Mouse (Mus musculus) embryonic facial prominence, embryonic 13.5 days (tissue): Measurements from ENCODE around the gene Tat. TPM values are rescaled to one million over a fixed set of nuclear protein-coding genes. Genes with fewer than 3 reads are reported as not detected.

Source experiments
- ATAC-seq: fragments of 200-750 bp; cut with Nextera tagmentation; 2 replicates; pipeline ENCODE4 v1.8.0; 2017; ENCODE audit warnings: low read depth; ENCODE audit not compliant: insufficient number of reproducible peaks, insufficient read depth, low FRiP score, low TSS enrichment
- H3K27ac ChIP-seq: fragments of 300-500 bp; sonication (generic); 2 replicates; pipeline ENCODE4 v1.5.1; 2015; ENCODE audit warnings: moderate library complexity, mild to moderate bottlenecking, inconsistent platforms
- H3K27me3 ChIP-seq: fragments of 300-500 bp; sonication (generic); 2 replicates; pipeline ENCODE4 v1.6.1; 2015; ENCODE audit warnings: mild to moderate bottlenecking, inconsistent platforms
- H3K36me3 ChIP-seq: fragments of 300-500 bp; sonication (generic); 2 replicates; pipeline ENCODE4 v1.6.1; 2015; ENCODE audit warnings: mild to moderate bottlenecking, inconsistent platforms
- H3K4me1 ChIP-seq: fragments of 300-500 bp; sonication (generic); 2 replicates; pipeline ENCODE4 v1.6.1; 2015; ENCODE audit warnings: inconsistent platforms
- H3K4me2 ChIP-seq: fragments of 300-500 bp; sonication (generic); 2 replicates; pipeline ENCODE4 v1.6.1; 2015; ENCODE audit warnings: moderate library complexity, mild to moderate bottlenecking, inconsistent platforms
- H3K4me3 ChIP-seq: fragments of 300-500 bp; sonication (generic); 2 replicates; pipeline ENCODE4 v1.5.1; 2015; ENCODE audit warnings: mild to moderate bottlenecking, inconsistent platforms
- H3K9ac ChIP-seq: fragments of 300-500 bp; sonication (generic); 2 replicates; pipeline ENCODE4 v1.6.1; 2015; ENCODE audit warnings: mild to moderate bottlenecking, inconsistent platforms
- H3K9me3 ChIP-seq: fragments of 300-500 bp; sonication (generic); 2 replicates; pipeline ENCODE4 v1.6.1; 2016; ENCODE audit warnings: inconsistent platforms
- WGBS: fragments of 180-500 bp; shearing (Covaris S2); methylation state at CpG from one replicate; pipeline ENCODE4 v1.1.7; 2015; ENCODE audit warnings: mixed read lengths; 5-methylcytosine and 5-hydroxymethylcytosine counted together
- polyA plus RNA-seq: library from polyadenylated mRNA; unstranded; fragments of >200 nt; fragmentation: Nextera tagmentation; extraction: Ambion mirVana; gene quantifications from 2 replicates; pipeline ENCODE4 v1.2.1, GENCODE M21; 2015

The Tat gene
- polyA plus RNA-seq, 1 experiment from 2014 or later: not detected

DNA sequence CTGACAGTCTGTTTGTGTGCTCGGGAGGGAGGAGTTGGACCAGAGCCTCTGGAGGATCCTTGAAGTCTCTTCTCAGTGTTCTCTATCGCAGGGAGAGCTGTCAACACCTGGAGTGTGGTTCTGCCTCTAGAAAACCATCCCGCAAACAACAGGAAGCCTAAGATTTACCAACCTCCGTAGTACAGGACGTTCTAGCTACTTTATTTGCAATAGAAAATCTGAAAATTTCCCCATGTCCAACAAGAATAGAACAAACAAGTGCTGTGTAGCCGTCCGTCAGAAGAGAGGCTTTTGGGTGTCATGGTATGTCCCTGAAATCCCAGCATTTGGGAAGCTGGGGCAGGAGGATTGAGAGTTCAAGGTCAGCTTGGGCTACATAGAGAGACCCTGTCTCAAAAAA, 2.5 kb upstream of the Tat start:
- Histone ChIP-seq H3K9ac (no peak overlapping the region), H3K4me1 (peaks cover 8% of the 10 kb centered on the region; the same call in 1 of the 2 replicates), H3K27ac (no peak overlapping the region), H3K4me3 (no peak overlapping the region), H3K4me2 (no peak overlapping the region), H3K9me3 (no peaks in the 10 kb centered on the region), H3K36me3 (no peaks in the 10 kb centered on the region), H3K27me3 (no peaks in the 10 kb centered on the region)
- ATAC-seq: no peak
- WGBS: 85% methylated on average over 7 of the region's 7 CpGs

GRCm38 (mm10) chr8:109989151-109989550, 1.1 kb upstream of the Tat start:
- Histone ChIP-seq H3K36me3 (no peaks in the 10 kb centered on the region), H3K27ac (no peak overlapping the region), H3K4me3 (no peak overlapping the region), H3K9ac (no peak overlapping the region), H3K9me3 (no peaks in the 10 kb centered on the region), H3K27me3 (no peaks in the 10 kb centered on the region), H3K4me2 (no peak overlapping the region), H3K4me1 (0 out of 2 replicates have a peak, but pooled peaks cover 2% of the 10 kb centered on the region)
- no peak for ATAC-seq
- WGBS: 86% methylated on average over 8 of the region's 8 CpGs

DNA sequence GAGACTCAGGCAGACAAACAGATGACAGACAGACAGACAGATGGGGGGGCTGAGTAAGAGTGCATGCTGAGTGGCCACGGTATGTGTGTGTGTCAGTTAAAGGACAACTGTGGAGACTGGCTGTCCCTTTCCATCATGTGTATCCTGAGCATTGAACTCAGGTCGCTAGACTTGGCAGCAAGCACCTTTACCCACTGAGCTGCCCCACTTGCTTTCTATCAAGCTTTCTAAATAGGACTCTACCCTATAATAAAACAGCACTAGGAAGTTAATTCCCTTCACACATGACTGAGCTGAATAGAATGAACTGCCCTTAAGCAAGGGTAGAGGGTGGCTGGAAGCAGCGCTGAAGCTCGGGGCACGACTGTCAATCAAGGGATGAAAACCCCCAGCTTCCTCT, 1.9 kb downstream of the Tat start:
- ATAC-seq: no peak
- Histone ChIP-seq H3K4me2 (no peak overlapping the region), H3K36me3 (no peaks in the 10 kb centered on the region), H3K27me3 (no peaks in the 10 kb centered on the region), H3K4me3 (no peak overlapping the region), H3K4me1 (no peaks in the 10 kb centered on the region), H3K27ac (no peak overlapping the region), H3K9me3 (no peaks in the 10 kb centered on the region), H3K9ac (no peak overlapping the region)
- WGBS: 71% methylated on average over 5 of the region's 5 CpGs

DNA sequence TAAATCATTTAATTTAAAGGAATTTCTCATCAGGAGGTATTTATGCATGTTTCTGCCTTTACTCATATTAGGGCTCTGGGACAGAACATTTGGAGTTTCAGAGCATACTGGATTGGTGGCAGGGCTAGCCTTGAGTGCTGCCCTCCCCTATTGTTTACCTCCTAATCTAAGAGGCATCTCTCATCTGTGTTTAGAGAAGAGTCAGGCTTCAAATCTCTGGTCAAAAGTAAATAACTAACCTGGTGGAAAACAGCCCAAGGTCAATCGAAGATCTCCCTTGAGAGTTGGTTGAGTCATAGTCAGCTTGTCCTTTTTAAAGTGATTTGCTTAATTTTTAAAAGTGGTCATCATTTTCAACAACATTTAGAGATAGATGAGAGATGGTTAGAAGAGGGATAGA, 2.7 kb downstream of the Tat start:
- no peak overlapping the region for H3K4me3 ChIP-seq
- no peaks in the 10 kb centered on the region for H3K27me3 ChIP-seq
- H3K4me1 ChIP-seq: no peaks in the 10 kb centered on the region
- WGBS: 72% methylated on average over 1 of the region's 1 CpGs
- ATAC-seq: no peak
- no peaks in the 10 kb centered on the region for H3K36me3 ChIP-seq
- H3K9me3 ChIP-seq: no peaks in the 10 kb centered on the region
- H3K9ac ChIP-seq: no peak overlapping the region
- H3K4me2 ChIP-seq: no peak overlapping the region
- H3K27ac ChIP-seq: no peak overlapping the region

DNA sequence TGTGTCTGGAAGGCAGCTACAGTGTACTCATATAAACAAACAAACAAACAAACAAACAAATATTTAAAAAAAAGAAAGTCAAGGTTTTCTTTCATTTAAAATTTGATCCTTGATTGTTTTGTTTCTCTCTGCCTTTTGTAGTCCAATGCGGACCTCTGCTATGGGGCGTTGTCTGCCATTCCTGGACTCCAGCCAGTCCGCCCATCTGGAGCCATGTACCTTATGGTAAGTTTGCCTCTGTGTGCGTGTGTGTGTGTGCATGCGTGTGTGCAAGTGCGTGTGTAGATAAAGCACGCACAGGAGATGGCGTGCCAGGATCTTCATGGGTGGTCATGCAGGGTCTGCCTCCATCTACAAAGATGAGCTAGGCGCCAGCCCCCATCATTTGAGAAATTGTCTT, 7.1 kb downstream of the Tat start:
- H3K9ac ChIP-seq: no peak overlapping the region
- H3K27ac ChIP-seq: no peak overlapping the region
- no peak overlapping the region for H3K4me3 ChIP-seq
- H3K4me2 ChIP-seq: no peak overlapping the region
- no peaks in the 10 kb centered on the region for H3K36me3 ChIP-seq
- 90% methylated on average over 9 of the region's 9 CpGs for WGBS
- no peak for ATAC-seq
- H3K9me3 ChIP-seq: no peaks in the 10 kb centered on the region
- no peaks in the 10 kb centered on the region for H3K4me1 ChIP-seq
- H3K27me3 ChIP-seq: no peaks in the 10 kb centered on the region

GRCm38 (mm10) chr8:109998066-109998465, 7.8 kb downstream of the Tat start:
- no peak overlapping the region for H3K9ac ChIP-seq
- ATAC-seq: no peak
- no peak overlapping the region for H3K4me2 ChIP-seq
- no peaks in the 10 kb centered on the region for H3K36me3 ChIP-seq
- WGBS: 76% methylated on average over 7 of the region's 7 CpGs
- no peak overlapping the region for H3K4me3 ChIP-seq
- no peak overlapping the region for H3K27ac ChIP-seq
- H3K27me3 ChIP-seq: no peaks in the 10 kb centered on the region
- no peaks in the 10 kb centered on the region for H3K4me1 ChIP-seq
- no peaks in the 10 kb centered on the region for H3K9me3 ChIP-seq

DNA sequence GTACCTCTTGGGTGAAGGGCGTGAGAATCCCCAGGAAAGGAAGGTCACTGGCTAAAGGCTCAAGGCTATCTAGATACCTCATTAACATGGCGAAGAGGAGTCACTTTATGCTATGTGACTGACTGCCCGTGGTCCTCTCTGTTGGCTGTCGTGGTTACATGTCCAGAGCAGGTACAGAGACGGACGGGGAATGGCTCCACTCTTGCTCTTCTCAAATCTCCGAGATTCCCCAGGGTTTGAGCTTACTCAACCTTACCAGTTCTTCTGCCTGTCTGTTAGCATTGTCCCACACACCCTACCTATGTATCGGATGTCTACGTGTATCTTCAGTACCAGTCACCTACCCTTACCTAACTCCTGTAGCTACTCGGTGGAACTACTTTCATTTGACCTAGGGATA, 9.7 kb downstream of the Tat start:
- Histone ChIP-seq H3K9ac (no peak overlapping the region), H3K4me3 (no peak overlapping the region), H3K36me3 (no peaks in the 10 kb centered on the region), H3K27me3 (no peaks in the 10 kb centered on the region), H3K4me1 (no peaks in the 10 kb centered on the region), H3K4me2 (no peak overlapping the region), H3K27ac (no peak overlapping the region), H3K9me3 (no peaks in the 10 kb centered on the region)
- WGBS: 83% methylated on average over 10 of the region's 10 CpGs
- no peak for ATAC-seq

GRCm38 (mm10) chr8:110002953-110003352, 12.7 kb downstream of the Tat start:
- Histone ChIP-seq H3K27ac (no peak overlapping the region), H3K36me3 (no peaks in the 10 kb centered on the region), H3K4me2 (no peak overlapping the region), H3K9me3 (no peaks in the 10 kb centered on the region), H3K9ac (no peak overlapping the region), H3K4me3 (no peak overlapping the region), H3K27me3 (no peaks in the 10 kb centered on the region), H3K4me1 (no peaks in the 10 kb centered on the region)
- 29% methylated on average over 9 of the region's 9 CpGs for WGBS
- no peak for ATAC-seq

DNA sequence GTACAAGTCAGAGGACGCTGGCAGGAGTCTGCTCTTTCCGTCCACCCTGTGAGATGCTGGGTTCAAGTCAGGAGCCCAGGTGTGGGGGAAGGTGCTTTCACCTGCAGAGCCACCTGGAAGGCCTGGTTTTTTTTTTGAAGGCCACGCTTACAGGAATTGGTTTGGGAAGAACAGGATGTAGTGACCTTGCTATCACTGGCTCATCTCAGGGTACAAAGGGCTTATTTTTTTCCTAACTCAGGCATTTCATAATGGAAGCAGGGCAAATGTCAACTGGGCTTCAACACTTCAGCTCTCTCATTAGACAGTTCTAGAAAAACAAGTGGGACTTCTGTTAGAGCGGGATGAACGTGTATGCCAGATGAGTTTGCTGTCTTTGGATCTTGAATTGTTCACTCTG, 14.1 kb downstream of the Tat start:
- Histone ChIP-seq H3K4me2 (no peak overlapping the region), H3K36me3 (no peaks in the 10 kb centered on the region), H3K9ac (no peak overlapping the region), H3K27ac (no peak overlapping the region), H3K27me3 (no peaks in the 10 kb centered on the region), H3K9me3 (no peaks in the 10 kb centered on the region), H3K4me1 (no peaks in the 10 kb centered on the region), H3K4me3 (no peak overlapping the region)
- no peak for ATAC-seq
- WGBS: 74% methylated on average over 5 of the region's 5 CpGs

DNA sequence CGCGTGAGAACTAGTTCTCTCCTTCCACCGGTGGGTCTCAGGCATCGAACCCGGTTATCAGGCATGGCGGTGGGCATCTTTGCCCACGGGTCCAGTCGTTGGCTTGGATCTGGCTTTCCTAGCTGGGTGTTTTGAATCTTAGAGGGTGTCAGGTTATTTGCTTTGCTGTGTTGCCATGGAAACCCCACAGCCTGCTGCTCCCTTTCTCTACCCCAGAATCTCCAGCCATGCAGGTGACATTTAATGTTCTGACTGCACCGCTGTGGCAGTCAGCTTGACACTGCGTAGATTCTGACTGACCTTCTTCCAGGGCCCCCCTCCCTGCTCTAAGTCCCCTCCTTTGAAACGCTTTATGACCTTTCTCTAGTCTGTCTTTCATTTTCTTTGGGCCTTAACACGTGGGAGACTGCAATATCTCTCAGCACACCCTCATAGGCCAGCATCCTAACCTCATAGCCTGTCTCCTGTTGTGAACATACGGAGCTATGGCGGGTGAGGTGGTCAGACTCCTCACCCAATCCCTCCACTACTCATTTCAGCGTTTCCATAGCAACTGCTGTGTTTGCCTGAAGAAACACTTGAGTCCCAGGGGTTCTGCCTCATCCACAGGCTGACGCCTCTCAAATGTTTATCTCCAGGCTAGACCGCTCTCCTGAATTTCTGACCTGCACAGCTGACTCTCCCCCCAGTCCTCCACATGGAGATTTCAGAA, 16.2 kb downstream of the Tat start:
- no peak overlapping the region for H3K4me2 ChIP-seq
- H3K4me1 ChIP-seq: no peaks in the 10 kb centered on the region
- no peak overlapping the region for H3K27ac ChIP-seq
- no peaks in the 10 kb centered on the region for H3K9me3 ChIP-seq
- no peak overlapping the region for H3K4me3 ChIP-seq
- H3K9ac ChIP-seq: no peak overlapping the region
- no peaks in the 10 kb centered on the region for H3K36me3 ChIP-seq
- no peak for ATAC-seq
- 70% methylated on average over 17 of the region's 17 CpGs for WGBS
- H3K27me3 ChIP-seq: no peaks in the 10 kb centered on the region

GRCm38 (mm10) chr8:110008228-110008994, 18.2 kb downstream of the Tat start:
- no peaks in the 10 kb centered on the region for H3K4me1 ChIP-seq
- H3K9me3 ChIP-seq: no peaks in the 10 kb centered on the region
- no peak overlapping the region for H3K9ac ChIP-seq
- H3K27me3 ChIP-seq: no peaks in the 10 kb centered on the region
- H3K27ac ChIP-seq: no peak overlapping the region
- H3K4me3 ChIP-seq: no peak overlapping the region
- H3K4me2 ChIP-seq: no peak overlapping the region
- no peaks in the 10 kb centered on the region for H3K36me3 ChIP-seq
- WGBS: 87% methylated on average over 26 of the region's 26 CpGs
- ATAC-seq: no peak

DNA sequence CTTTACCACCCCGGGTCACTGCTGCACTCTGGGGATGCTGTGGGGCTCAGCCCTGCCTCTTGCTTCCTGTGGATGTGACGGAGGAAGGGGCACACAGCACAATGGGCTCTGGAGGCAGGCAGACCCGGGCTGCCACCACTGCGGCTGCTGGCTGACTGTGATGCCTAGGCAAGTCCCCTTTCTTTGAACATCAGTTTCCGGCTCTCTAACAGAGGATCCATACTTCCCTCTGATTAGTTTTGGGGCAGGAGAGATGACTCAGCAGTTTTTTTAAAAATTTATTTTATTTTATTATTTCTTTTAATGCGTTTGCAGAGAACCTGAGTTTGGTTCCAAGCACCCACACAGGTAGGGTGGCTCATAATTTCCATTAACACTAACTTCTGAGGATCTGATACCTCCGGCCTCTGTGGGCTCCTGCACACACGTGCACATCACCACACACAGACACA, 18.8 kb downstream of the Tat start:
- Histone ChIP-seq H3K9ac (no peak overlapping the region), H3K9me3 (no peaks in the 10 kb centered on the region), H3K4me1 (no peaks in the 10 kb centered on the region), H3K4me2 (no peak overlapping the region), H3K4me3 (no peak overlapping the region), H3K36me3 (no peaks in the 10 kb centered on the region), H3K27ac (no peak overlapping the region), H3K27me3 (no peaks in the 10 kb centered on the region)
- WGBS: 64% methylated on average over 8 of the region's 8 CpGs
- no peak for ATAC-seq
